Mouse (Mus musculus): ENCODE data around the gene Mb. TPM values are rescaled to one million over a fixed set of nuclear protein-coding genes. Genes with fewer than 3 reads are reported as not detected.
A peak's percentile ranks its signal among the peaks of the same experiment; 100 is the strongest.

Gene Mb
- polyA plus RNA-seq, 1 experiment from 2014 or later, result 2.2 TPM

- no peak for ATAC-seq (ENCODE audit: insufficient number of reproducible peaks, low FRiP score, low TSS enrichment, low read depth)
- H3K9me3 ChIP-seq (ENCODE audit: control insufficient read depth, low read length), result no peaks in the 10 kb centered on the region
Measured at GRCm38 (mm10) chr15:76979799-76980198, 70.7 kb downstream of the Mb start.

GRCm38 (mm10) chr15:76976619-76977018 is 73.9 kb downstream of the Mb start:
- H3K9ac ChIP-seq (ENCODE audit: low read length), result no peak overlapping the region
- DNase-seq (ENCODE audit: low spot score) (no peak), ATAC-seq (ENCODE audit: insufficient number of reproducible peaks, low FRiP score, low TSS enrichment, low read depth) (no peak)
- no peak overlapping the region for H3K4me2 ChIP-seq (ENCODE audit: low read depth, severe bottlenecking)
- H3K9me3 ChIP-seq (ENCODE audit: control insufficient read depth, low read length), result no peaks in the 10 kb centered on the region
- WGBS, result 80% methylated on average over 5 of the region's 5 CpGs
- H3K27ac ChIP-seq (replicated peaks; ENCODE audit: low read depth, low read length), result no peak overlapping the region
- no peak overlapping the region for H3K4me3 ChIP-seq (ENCODE audit: low read depth, low read length)
- H3K36me3 ChIP-seq (ENCODE audit: control insufficient read depth, insufficient read depth, low read length), result no peaks in the 10 kb centered on the region
- 0 out of 2 replicates have a peak, but pooled peaks cover 3% of the 10 kb centered on the region for H3K4me1 ChIP-seq (ENCODE audit: control insufficient read depth, insufficient read depth, low read length)
- H3K27me3 ChIP-seq (ENCODE audit: control insufficient read depth, insufficient read depth, low read length), result no peaks in the 10 kb centered on the region

More at GRCm38 (mm10) chr15:76979799-76980198, 70.7 kb downstream of the Mb start:
- no peaks in the 10 kb centered on the region for H3K27me3 ChIP-seq (ENCODE audit: control insufficient read depth, insufficient read depth, low read length)
- H3K9ac ChIP-seq (ENCODE audit: low read length), result no peak overlapping the region
- no peaks in the 10 kb centered on the region for H3K4me1 ChIP-seq (ENCODE audit: control insufficient read depth, insufficient read depth, low read length)
- no peak overlapping the region for H3K4me3 ChIP-seq (ENCODE audit: low read depth, low read length)
- DNase-seq (ENCODE audit: low spot score), result no peak
- no peak overlapping the region for H3K27ac ChIP-seq (replicated peaks; ENCODE audit: low read depth, low read length)
- 84% methylated on average over 4 of the region's 4 CpGs for WGBS
- no peaks in the 10 kb centered on the region for H3K36me3 ChIP-seq (ENCODE audit: control insufficient read depth, insufficient read depth, low read length)
- H3K4me2 ChIP-seq (ENCODE audit: low read depth, severe bottlenecking), result no peak overlapping the region

GRCm38 (mm10) chr15:76973855-76974651 is 76.4 kb downstream of the Mb start:
- Histone ChIP-seq H3K9me3 (ENCODE audit: control insufficient read depth, low read length) (no peaks in the 10 kb centered on the region), H3K9ac (ENCODE audit: low read length) (peak overlapping the region; percentile 73), H3K27me3 (ENCODE audit: control insufficient read depth, insufficient read depth, low read length) (no peaks in the 10 kb centered on the region), H3K4me1 (ENCODE audit: control insufficient read depth, insufficient read depth, low read length) (0 out of 2 replicates have a peak, but pooled peaks cover 3% of the 10 kb centered on the region), H3K27ac (replicated peaks; ENCODE audit: low read depth, low read length) (peak overlapping the region; percentile 57; the same call in 1 of the 2 replicates), H3K4me3 (ENCODE audit: low read depth, low read length) (peak overlapping the region; percentile 42), H3K4me2 (ENCODE audit: low read depth, severe bottlenecking) (peak overlapping the region; percentile 66), H3K36me3 (ENCODE audit: control insufficient read depth, insufficient read depth, low read length) (no peaks in the 10 kb centered on the region)
- ATAC-seq (ENCODE audit: insufficient number of reproducible peaks, low FRiP score, low TSS enrichment, low read depth) (peak; percentile 80), DNase-seq (ENCODE audit: low spot score) (peak; percentile 95)
- WGBS, result 6% methylated on average over 31 of the region's 31 CpGs

- no peak overlapping the region for H3K27ac ChIP-seq (replicated peaks; ENCODE audit: low read depth, low read length)
- WGBS, result 33% methylated on average over 8 of the region's 8 CpGs
- H3K4me3 ChIP-seq (ENCODE audit: low read depth, low read length), result peak overlapping the region; percentile 42; the same call in 1 of the 2 replicates
- 0 out of 2 replicates have a peak, but pooled peaks cover 3% of the 10 kb centered on the region for H3K4me1 ChIP-seq (ENCODE audit: control insufficient read depth, insufficient read depth, low read length)
- peak overlapping the region; percentile 66 for H3K4me2 ChIP-seq (ENCODE audit: low read depth, severe bottlenecking)
- no peaks in the 10 kb centered on the region for H3K9me3 ChIP-seq (ENCODE audit: control insufficient read depth, low read length)
- no peaks in the 10 kb centered on the region for H3K27me3 ChIP-seq (ENCODE audit: control insufficient read depth, insufficient read depth, low read length)
- H3K36me3 ChIP-seq (ENCODE audit: control insufficient read depth, insufficient read depth, low read length), result no peaks in the 10 kb centered on the region
- ATAC-seq (ENCODE audit: insufficient number of reproducible peaks, low FRiP score, low TSS enrichment, low read depth) (no peak), DNase-seq (ENCODE audit: low spot score) (no peak)
- H3K9ac ChIP-seq (ENCODE audit: low read length), result no peak overlapping the region; the same call in 1 of the 2 replicates
Measured at GRCm38 (mm10) chr15:76973272-76973854, 77.1 kb downstream of the Mb start.

GRCm38 (mm10) chr15:76972661-76973060 is 77.8 kb downstream of the Mb start:
- WGBS, result 90% methylated on average over 4 of the region's 4 CpGs
- ATAC-seq (ENCODE audit: insufficient number of reproducible peaks, low FRiP score, low TSS enrichment, low read depth), result no peak
- H3K9me3 ChIP-seq (ENCODE audit: control insufficient read depth, low read length), result no peaks in the 10 kb centered on the region

More at GRCm38 (mm10) chr15:76972661-76973060, 77.8 kb downstream of the Mb start:
- Histone ChIP-seq H3K4me3 (ENCODE audit: low read depth, low read length) (no peak overlapping the region), H3K27ac (replicated peaks; ENCODE audit: low read depth, low read length) (no peak overlapping the region), H3K36me3 (ENCODE audit: control insufficient read depth, insufficient read depth, low read length) (no peaks in the 10 kb centered on the region), H3K4me2 (ENCODE audit: low read depth, severe bottlenecking) (no peak overlapping the region), H3K9ac (ENCODE audit: low read length) (no peak overlapping the region), H3K27me3 (ENCODE audit: control insufficient read depth, insufficient read depth, low read length) (no peaks in the 10 kb centered on the region), H3K4me1 (ENCODE audit: control insufficient read depth, insufficient read depth, low read length) (0 out of 2 replicates have a peak, but pooled peaks cover 3% of the 10 kb centered on the region)
- DNase-seq (ENCODE audit: low spot score), result no peak

Other genes with a start within 250 kb of the Mb start
- 27.8 and 28.4 TPM in 2 replicates for gene Zfp251, start 179.2 kb downstream of the Mb start, polyA plus RNA-seq (2014; fragmentation: Nextera tagmentation; extraction: Ambion mirVana)
- 13.8 and 14.2 TPM in 2 replicates for gene Zfp7, start 171.4 kb downstream of the Mb start, polyA plus RNA-seq (2014; fragmentation: Nextera tagmentation; extraction: Ambion mirVana)
- gene Gm49527, start 171.3 kb downstream of the Mb start, polyA plus RNA-seq (2014; fragmentation: Nextera tagmentation; extraction: Ambion mirVana), result 0.64 TPM in 1 of 2 replicates, not detected in the other
- gene Zfp647, start 125.2 kb downstream of the Mb start, polyA plus RNA-seq (2014; fragmentation: Nextera tagmentation; extraction: Ambion mirVana), result 36.0 and 36.9 TPM in 2 replicates
- 88.3 and 88.8 TPM in 2 replicates for gene 1110038F14Rik, start 102.2 kb downstream of the Mb start, polyA plus RNA-seq (2014; fragmentation: Nextera tagmentation; extraction: Ambion mirVana)
- not detected in 2 replicates for gene Apol6, start 5.9 kb downstream of the Mb start, polyA plus RNA-seq (2014; fragmentation: Nextera tagmentation; extraction: Ambion mirVana)

All from limb, embryonic 11.5 days (tissue).